26 mouse cellular contexts compared by ENCODE assay signal in genomic region chr15:83749436-83749835, GRCm38 (mm10). TPM values are rescaled to one million over a fixed set of nuclear protein-coding genes. Genes with fewer than 3 reads are reported as not detected.
DNase-seq lines count a peak whose midpoint lies in the region; ATAC-seq and TF ChIP-seq lines count a peak whose summit lies in the region.
"Had no signal": no experiment of that assay in that cellular context is flagged by ENCODE, and none has a peak within 500 bp of the region (broad histone marks: within the 10 kb centered on the region; RNA-seq: fewer than 3 reads in every experiment).

No protein-coding gene starts in this region.

- no peak for ATAC-seq in forebrain, embryonic 13.5 days
- ATAC-seq in forebrain, embryonic 11.5 days (replicated peaks; ENCODE audit: low FRiP score): no peak
- ATAC-seq: forebrain, embryonic 14.5 days; forebrain, postnatal 0 days; hindbrain, postnatal 0 days; inflammation-experienced regulatory T-cells, adult 6 months; intestine, embryonic 16.5 days had no signal

- H3K36me3 ChIP-seq in forebrain, embryonic 13.5 days (ENCODE audit: poor library complexity, severe bottlenecking): no peaks in the 10 kb centered on the region
- H3K36me3 ChIP-seq in forebrain, embryonic 11.5 days (ENCODE audit: control insufficient read depth, insufficient read depth, low read length): no peaks in the 10 kb centered on the region
- no peaks in the 10 kb centered on the region for H3K36me3 ChIP-seq in E14TG2a.4 (ENCODE audit: insufficient read depth, low read length)

- no peak overlapping the region for H3K9ac ChIP-seq in forebrain, embryonic 13.5 days
- no peak overlapping the region for H3K9ac ChIP-seq in forebrain, embryonic 11.5 days (ENCODE audit: low read length)
- H3K9ac ChIP-seq: forebrain, postnatal 0 days; hindbrain, embryonic 14.5 days had no signal

- DNase-seq in forebrain, embryonic 11.5 days (ENCODE audit: low spot score): no peak
- DNase-seq in ES-CJ7 (ENCODE audit: low read depth, low spot score) (peak; percentile 71), ZHBTc4 (ENCODE audit: low read depth, low spot score) (peak; percentile 78)
- DNase-seq in frontal cortex, postnatal 14 days (ENCODE audit: low spot score in 2 of 2): no peak
- DNase-seq in frontal cortex, postnatal 10 days (ENCODE audit: low spot score in 2 of 2): no peak
- DNase-seq: adrenal gland, adult 2 months; adrenal gland, postnatal 25 days; B cell, adult 2 months; cerebellum, adult 18-20 months; cerebellum, adult 9-10 months; cerebellum, postnatal 14 days; forebrain, postnatal 0 days; gastrocnemius, postnatal 14 days; heart, adult 11 months; kidney, adult 18-20 months; kidney, adult 9 months had no signal

- H3K27me3 ChIP-seq in forebrain, embryonic 13.5 days: no peaks in the 10 kb centered on the region
- H3K27me3 ChIP-seq in forebrain, embryonic 11.5 days (ENCODE audit: control insufficient read depth, insufficient read depth, low read length): no peaks in the 10 kb centered on the region
- H3K27me3 ChIP-seq in E14TG2a.4 (ENCODE audit: insufficient read depth, low read length): peaks cover 25% of the 10 kb centered on the region

- TF ChIP-seq CTCF in E14TG2a.4 (conservative IDR thresholded peaks at IDR 0.05; ENCODE audit: low read length): no peak

- H3K4me3 ChIP-seq in forebrain, embryonic 13.5 days: no peak overlapping the region
- H3K4me3 ChIP-seq in forebrain, embryonic 11.5 days (ENCODE audit: low read depth, low read length): no peak overlapping the region
- peak overlapping the region; percentile 48 for H3K4me3 ChIP-seq in E14TG2a.4 (replicated peaks; ENCODE audit: low read length)

- H3K4me2 ChIP-seq in forebrain, embryonic 13.5 days: no peak overlapping the region
- H3K4me2 ChIP-seq in forebrain, embryonic 11.5 days (ENCODE audit: low read depth, low read length, severe bottlenecking): no peak overlapping the region
- H3K4me2 ChIP-seq: heart, embryonic 11.5 days; hindbrain, embryonic 14.5 days had no signal

- H3K27ac ChIP-seq in forebrain, embryonic 13.5 days: 0 out of 2 replicates have a peak overlapping the region, but pooled peaks have one; percentile 44
- no peak overlapping the region for H3K27ac ChIP-seq in forebrain, embryonic 11.5 days (ENCODE audit: low read depth, low read length)
- H3K27ac ChIP-seq: hindbrain, embryonic 14.5 days; hindbrain, postnatal 0 days had no signal

- 57% methylated on average over 9 of the region's 9 CpGs for WGBS in forebrain, embryonic 13.5 days
- 74% methylated on average over 9 of the region's 9 CpGs for WGBS in forebrain, embryonic 11.5 days

- H3K4me1 ChIP-seq in forebrain, embryonic 13.5 days: no peaks in the 10 kb centered on the region
- H3K4me1 ChIP-seq in forebrain, embryonic 11.5 days (replicated peaks; ENCODE audit: control insufficient read depth, insufficient read depth, low read length): no peaks in the 10 kb centered on the region
- H3K4me1 ChIP-seq in E14TG2a.4 (replicated peaks; ENCODE audit: low read depth, low read length): peaks cover 18% of the 10 kb centered on the region

- peaks cover 1% of the 10 kb centered on the region; the same call in 1 of the 2 replicates for H3K9me3 ChIP-seq in forebrain, embryonic 13.5 days (replicated peaks)
- peaks cover 1% of the 10 kb centered on the region; the same call in 1 of the 2 replicates for H3K9me3 ChIP-seq in forebrain, embryonic 11.5 days (ENCODE audit: control insufficient read depth, low read length)
- H3K9me3 ChIP-seq in E14TG2a.4 (ENCODE audit: low read length): peaks cover 1% of the 10 kb centered on the region

RNA-seq across cellular contexts. Expression of gene Scube1, which starts 24.6 kb away (rescaled TPM):
- 10.7 and 13.0 TPM in 2 replicates for polyA plus RNA-seq in forebrain, embryonic 13.5 days (2015; fragmentation: Nextera tagmentation; extraction: Ambion mirVana)
- polyA plus RNA-seq in forebrain, embryonic 11.5 days (2014; fragmentation: Nextera tagmentation; extraction: Ambion mirVana): 33.9 and 38.0 TPM in 2 replicates
- polyA plus RNA-seq: inflammation-experienced regulatory T-cells, adult 6 months had no signal

RNA-seq across cellular contexts. Expression of gene Mpped1, which starts 29.8 kb away (rescaled TPM):
- polyA plus RNA-seq in forebrain, embryonic 13.5 days (2015; fragmentation: Nextera tagmentation; extraction: Ambion mirVana): 84.8 and 104 TPM in 2 replicates
- polyA plus RNA-seq in forebrain, embryonic 11.5 days (2014; fragmentation: Nextera tagmentation; extraction: Ambion mirVana): 39.2 and 40.6 TPM in 2 replicates
- polyA plus RNA-seq: adrenal gland, adult 2 months; heart, embryonic 14.5 days; heart, postnatal 0 days; inflammation-experienced regulatory T-cells, adult 6 months had no signal

Comparison
In these comparisons a context has a peak if more than half of its experiments do, and no peak if none do; other contexts are left out.
1. DNase-seq: peak in ES-CJ7 (single experiment) and ZHBTc4 (single experiment); none in forebrain, embryonic 11.5 days (single experiment), frontal cortex, postnatal 14 days (0 of 2) and frontal cortex, postnatal 10 days (0 of 2).